Mouse (Mus musculus) heart, postnatal 0 days (tissue): ENCODE results near the gene Dram1. TPM values are rescaled to one million over a fixed set of nuclear protein-coding genes. Genes with fewer than 3 reads are reported as not detected.

Experiments
- ATAC-seq: fragments of 200-750 bp; cut with Nextera tagmentation; 2 replicates; pipeline ENCODE4 v1.8.0; 2017; ENCODE audit warnings: low read depth, moderate number of reproducible peaks, moderate library complexity; ENCODE audit not compliant: insufficient read depth
- DNase-seq: peaks from one replicate; pipeline ENCODE4 v3.0.0-alpha.2; 2016; ENCODE audit warnings: low spot score
- H3K27ac ChIP-seq: fragments of 300-500 bp; sonication (generic); 2 replicates; pipeline ENCODE4 v1.5.1; 2014; ENCODE audit warnings: low read depth, mild to moderate bottlenecking
- H3K27me3 ChIP-seq: fragments of 300-500 bp; sonication (generic); 2 replicates; pipeline ENCODE4 v1.6.1; 2014; ENCODE audit warnings: low read length, mixed read lengths; ENCODE audit not compliant: control insufficient read depth, insufficient read depth
- H3K36me3 ChIP-seq: fragments of 300-500 bp; sonication (generic); replicated peaks from 2 replicates; pipeline ENCODE4 v1.6.1; 2014; ENCODE audit warnings: low read length, mixed read lengths; ENCODE audit not compliant: control insufficient read depth, insufficient read depth
- H3K4me1 ChIP-seq: fragments of 300-500 bp; sonication (generic); 2 replicates; pipeline ENCODE4 v1.6.1; 2014; ENCODE audit warnings: antibody characterized with exemption; ENCODE audit not compliant: control insufficient read depth, insufficient read depth
- H3K4me2 ChIP-seq: fragments of 300-500 bp; sonication (generic); 2 replicates; pipeline ENCODE4 v1.6.1; 2014; ENCODE audit warnings: low read depth, mild to moderate bottlenecking, low read length, moderate library complexity
- H3K4me3 ChIP-seq: fragments of 300-500 bp; sonication (generic); 2 replicates; pipeline ENCODE4 v1.5.1; 2014; ENCODE audit warnings: low read depth, low read length
- H3K9ac ChIP-seq: fragments of 300-500 bp; sonication (generic); replicated peaks from 2 replicates; pipeline ENCODE4 v1.6.1; 2014; ENCODE audit warnings: low read depth, low read length, mixed read lengths
- H3K9me3 ChIP-seq: fragments of 300-500 bp; sonication (generic); replicated peaks from 2 replicates; pipeline ENCODE4 v1.6.1; 2016; ENCODE audit warnings: low read length; ENCODE audit not compliant: control insufficient read depth
- CTCF ChIP-seq: IDR thresholded peaks from 2 replicates; pipeline ENCODE4 v1.5.1; 2016; ENCODE audit warnings: antibody characterized with exemption, control low read depth, low read depth
- EP300 ChIP-seq: IDR thresholded peaks from 2 replicates; pipeline ENCODE4 v1.6.1; 2016; ENCODE audit warnings: antibody characterized with exemption, low read depth
- WGBS: fragments of 180-500 bp; shearing (Covaris S2); extraction: QIAGEN DNeasy Blood & Tissue Kit; methylation state at CpG from one replicate; pipeline ENCODE4 v1.1.7; 2014; 5-methylcytosine and 5-hydroxymethylcytosine counted together
- polyA plus RNA-seq: library from polyadenylated mRNA; unstranded; fragments of >200 nt; fragmentation: Nextera tagmentation; extraction: Ambion mirVana; gene quantifications from 2 replicates; pipeline ENCODE4 v1.2.1, GENCODE M21; 2015
- total RNA-seq: library from RNA; depleted of rRNA; stranded (reverse); fragments of >200 nt; gene quantifications from 2 replicates; pipeline ENCODE4 v1.2.3, GENCODE M21; 2014; ENCODE audit warnings: low replicate concordance

Dram1 gene
- total and polyA plus RNA-seq, 2 experiments from 2014 or later = 1.5 to 1.8 TPM

DNA sequence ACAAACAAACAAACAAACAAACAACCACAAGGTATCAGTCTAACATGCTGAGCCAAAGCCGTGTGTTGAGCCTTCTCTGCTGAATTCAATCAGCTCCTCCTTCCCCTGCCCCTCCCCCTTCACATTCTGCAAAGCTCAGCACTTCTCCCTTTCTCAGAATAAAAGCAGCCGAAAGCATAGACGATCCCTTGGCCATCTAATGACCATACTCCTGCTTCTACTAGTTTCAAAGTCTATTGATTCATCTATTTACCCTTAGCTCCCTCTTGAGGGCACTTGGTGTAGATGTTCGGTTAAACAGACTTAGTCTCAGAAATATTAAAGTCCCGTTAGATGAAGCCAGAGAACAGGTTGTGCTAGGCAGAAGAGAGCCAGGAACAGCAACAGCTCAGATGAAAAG, 48.2 kb downstream of the Dram1 start:
- Histone ChIP-seq H3K27me3 (no peaks in the 10 kb centered on the region), H3K36me3 (no peaks in the 10 kb centered on the region), H3K9ac (no peak overlapping the region), H3K9me3 (no peaks in the 10 kb centered on the region), H3K4me1 (no peaks in the 10 kb centered on the region), H3K27ac (no peak overlapping the region), H3K4me2 (no peak overlapping the region), H3K4me3 (no peak overlapping the region)
- WGBS = 28% methylated on average over 5 of the region's 5 CpGs
- ATAC-seq (no peak), DNase-seq (no peak)
- TF ChIP-seq EP300 = no peak
- peak; percentile 33 for TF ChIP-seq CTCF

DNA sequence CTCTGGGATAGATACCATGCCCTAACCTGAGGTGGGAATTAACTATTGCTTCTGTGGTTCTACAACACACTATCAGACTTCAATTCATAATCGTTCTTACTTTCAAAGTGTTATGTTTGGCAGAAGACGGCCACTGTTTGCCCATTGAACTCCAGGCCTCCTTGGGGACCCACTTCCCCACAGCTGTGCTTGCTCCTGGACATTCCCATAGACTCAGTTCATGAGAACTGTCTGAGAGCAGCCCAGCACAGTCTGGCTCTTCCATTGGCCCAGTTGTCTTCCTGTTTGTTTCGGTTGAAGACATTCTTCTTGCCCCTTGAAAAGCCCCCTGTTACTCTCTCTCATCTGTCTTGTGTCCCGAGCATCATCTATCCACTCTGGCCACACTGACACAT, 50.8 kb downstream of the Dram1 start:
- H3K27me3 ChIP-seq = no peaks in the 10 kb centered on the region
- H3K4me3 ChIP-seq = no peak overlapping the region
- DNase-seq (no peak), ATAC-seq (no peak)
- no peak overlapping the region for H3K9ac ChIP-seq
- H3K4me2 ChIP-seq = no peak overlapping the region
- no peaks in the 10 kb centered on the region for H3K9me3 ChIP-seq
- no peaks in the 10 kb centered on the region for H3K36me3 ChIP-seq
- WGBS = 47% methylated on average over 4 of the region's 4 CpGs
- TF ChIP-seq EP300 (no peak), CTCF (no peak)
- H3K27ac ChIP-seq = no peak overlapping the region
- H3K4me1 ChIP-seq = no peaks in the 10 kb centered on the region

DNA sequence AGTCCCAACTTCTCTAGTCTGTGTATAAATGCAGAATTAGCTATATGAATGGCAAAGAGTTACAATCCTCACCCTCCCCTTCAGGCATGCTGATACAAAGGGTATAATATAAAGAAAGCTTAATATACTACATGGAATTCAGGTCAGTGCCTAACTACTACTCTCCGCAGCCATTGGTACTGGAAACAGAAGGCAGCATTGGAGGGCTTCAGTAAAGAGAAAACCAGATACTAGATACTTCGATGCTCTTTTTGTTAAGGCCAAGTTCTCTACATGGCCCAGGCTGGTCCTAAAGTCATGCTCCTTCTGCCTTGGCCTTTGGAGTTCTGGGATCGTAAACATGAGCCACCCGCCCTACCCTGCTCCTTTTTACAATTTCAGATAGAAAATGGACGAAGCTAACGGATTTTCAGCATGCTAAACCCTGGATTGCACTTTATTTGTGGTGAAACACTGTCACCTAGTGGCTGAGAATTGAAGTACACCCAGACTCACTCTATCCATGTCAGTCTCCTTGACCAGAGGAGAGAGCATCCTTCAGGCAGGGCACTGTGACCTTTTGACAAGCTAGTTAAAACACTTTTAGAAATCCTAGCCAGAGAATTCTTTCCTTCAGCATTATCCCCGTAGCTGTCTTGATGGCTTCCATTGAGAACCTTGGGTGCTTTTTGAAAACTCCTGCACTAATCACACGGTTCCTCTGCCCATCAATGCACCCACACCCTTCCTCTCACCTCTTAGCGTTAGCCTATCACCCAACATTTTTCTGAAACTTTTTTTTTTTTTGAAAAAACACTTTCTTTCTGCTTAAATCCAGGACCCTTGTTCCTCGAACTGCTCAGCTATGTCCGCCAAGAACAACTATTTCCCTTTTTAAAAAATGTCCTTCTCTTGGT, 51.5 kb downstream of the Dram1 start:
- TF ChIP-seq CTCF (peak; percentile 98), EP300 (no peak)
- no peaks in the 10 kb centered on the region for H3K4me1 ChIP-seq
- no peak overlapping the region for H3K4me2 ChIP-seq
- DNase-seq (peak; percentile 66), ATAC-seq (peak; percentile 73)
- H3K36me3 ChIP-seq = no peaks in the 10 kb centered on the region
- H3K4me3 ChIP-seq = no peak overlapping the region
- 41% methylated on average over 11 of the region's 11 CpGs for WGBS
- no peaks in the 10 kb centered on the region for H3K27me3 ChIP-seq
- no peak overlapping the region for H3K27ac ChIP-seq
- H3K9me3 ChIP-seq = no peaks in the 10 kb centered on the region
- no peak overlapping the region for H3K9ac ChIP-seq

DNA sequence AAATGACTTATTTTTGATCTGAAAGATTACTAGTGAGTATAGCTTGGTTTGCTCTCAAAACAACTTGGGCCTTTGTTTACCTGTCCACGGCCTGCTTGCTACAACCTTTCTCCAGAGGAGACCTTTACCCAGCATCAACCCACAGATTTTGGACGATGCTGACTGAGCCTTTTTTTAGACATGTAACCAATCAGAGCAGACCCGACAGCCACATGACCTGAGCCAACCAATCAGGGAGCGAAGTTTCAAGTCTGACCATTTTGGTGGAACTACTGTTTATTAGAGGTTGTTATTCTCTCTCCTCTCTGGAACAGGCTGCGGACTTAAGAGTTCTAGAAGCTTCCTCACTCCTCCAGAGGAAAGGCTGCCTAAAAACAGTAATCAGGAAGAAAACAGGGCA, 57.1 kb downstream of the Dram1 start:
- 83% methylated on average over 5 of the region's 5 CpGs for WGBS
- Histone ChIP-seq H3K9me3 (no peaks in the 10 kb centered on the region), H3K4me2 (no peak overlapping the region), H3K36me3 (no peaks in the 10 kb centered on the region), H3K27ac (no peak overlapping the region), H3K4me3 (no peak overlapping the region), H3K27me3 (no peaks in the 10 kb centered on the region), H3K4me1 (peaks cover 5% of the 10 kb centered on the region; the same call in 1 of the 2 replicates), H3K9ac (no peak overlapping the region)
- ATAC-seq = no peak
- TF ChIP-seq CTCF (no peak), EP300 (no peak)
- no peak for DNase-seq

DNA sequence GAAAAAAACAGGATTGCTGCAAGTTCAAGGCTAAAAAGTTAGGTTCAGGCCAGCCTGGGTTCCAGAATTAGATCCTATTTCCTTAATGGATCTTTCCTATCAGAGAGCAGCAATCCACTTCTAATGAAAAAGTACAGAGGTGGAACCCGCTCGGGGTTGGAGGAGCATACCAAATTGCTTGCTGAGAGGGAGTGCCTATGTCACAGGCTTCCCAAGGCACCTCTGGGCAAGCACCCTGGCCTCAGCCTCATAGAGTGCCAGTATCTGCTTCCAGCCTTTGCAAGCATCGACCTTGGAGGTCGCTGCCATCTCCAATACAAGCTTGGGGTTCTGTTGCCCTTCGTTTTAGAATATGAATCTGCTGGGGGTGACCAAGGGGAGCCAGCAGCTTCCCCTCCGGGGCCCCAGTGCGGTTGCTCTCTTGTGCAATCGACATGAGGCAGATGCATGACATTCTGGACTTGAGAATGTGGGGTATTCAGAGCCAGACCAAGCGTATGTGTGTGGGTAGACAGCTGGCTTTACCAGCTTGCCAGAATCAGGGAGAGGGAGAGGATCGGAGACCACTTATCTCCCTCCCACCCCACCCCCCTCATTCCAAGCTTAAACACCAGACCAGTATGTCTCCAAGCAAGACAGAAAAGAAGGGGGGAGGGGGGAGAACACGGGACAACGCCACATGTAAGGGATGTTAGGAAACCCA, 58.0 kb downstream of the Dram1 start:
- 25% methylated on average over 12 of the region's 12 CpGs for WGBS
- no peak overlapping the region for H3K9ac ChIP-seq
- no peak for DNase-seq

More for the DNA sequence above, 58.0 kb downstream of the Dram1 start:
- H3K36me3 ChIP-seq = no peaks in the 10 kb centered on the region
- H3K4me1 ChIP-seq = peaks cover 5% of the 10 kb centered on the region; the same call in 1 of the 2 replicates
- no peak overlapping the region for H3K4me3 ChIP-seq
- peak; percentile 68; the same call in 1 of the 2 replicates for ATAC-seq
- H3K9me3 ChIP-seq = no peaks in the 10 kb centered on the region
- 0 out of 2 replicates have a peak overlapping the region, but pooled peaks have one; percentile 8 for H3K4me2 ChIP-seq
- H3K27me3 ChIP-seq = no peaks in the 10 kb centered on the region
- TF ChIP-seq EP300 (no peak), CTCF (no peak)
- H3K27ac ChIP-seq = no peak overlapping the region
